ENCODE assay signal across 17 mouse cellular contexts in the genomic region with DNA sequence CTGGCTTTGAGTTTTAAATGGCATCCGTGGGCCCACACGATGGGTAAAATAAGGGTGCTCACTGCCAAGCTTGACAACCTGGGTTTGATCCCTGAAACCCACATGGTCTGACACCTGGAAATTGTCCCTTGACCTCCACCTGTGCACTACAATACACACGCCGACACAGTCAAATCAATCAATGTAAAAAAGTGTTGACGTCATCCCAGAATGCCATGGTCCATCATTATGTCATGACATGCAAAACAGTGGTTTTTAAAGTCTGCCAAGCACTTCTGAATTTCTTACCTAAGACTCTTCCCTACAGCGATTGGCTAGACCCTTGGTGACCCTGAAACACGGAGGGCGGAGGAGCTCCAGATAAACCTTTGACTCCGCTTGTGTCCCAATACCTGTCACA. TPM values are rescaled to one million over a fixed set of nuclear protein-coding genes. Genes with fewer than 3 reads are reported as not detected.
"Had no signal": no experiment of that assay in that cellular context is flagged by ENCODE, and none has a peak within 500 bp of the region (broad histone marks: within the 10 kb centered on the region; RNA-seq: fewer than 3 reads in every experiment).

No protein-coding gene starts in this region.

- H3K9ac ChIP-seq: neural tube, embryonic 13.5 days; neural tube, embryonic 15.5 days; stomach, embryonic 15.5 days had no signal

- H3K4me2 ChIP-seq: neural tube, embryonic 13.5 days; neural tube, embryonic 15.5 days; stomach, embryonic 15.5 days had no signal

- H3K36me3 ChIP-seq: neural tube, embryonic 13.5 days; neural tube, embryonic 15.5 days; stomach, embryonic 15.5 days had no signal

- H3K4me3 ChIP-seq: neural tube, embryonic 13.5 days; neural tube, embryonic 15.5 days; stomach, embryonic 15.5 days had no signal

- H3K27ac ChIP-seq: neural tube, embryonic 13.5 days; neural tube, embryonic 15.5 days; stomach, embryonic 15.5 days; stomach, postnatal 0 days had no signal

- H3K27me3 ChIP-seq: neural tube, embryonic 13.5 days; neural tube, embryonic 15.5 days; stomach, embryonic 15.5 days had no signal

- DNase-seq: retina, postnatal 1 day; right cerebral cortex, adult 18-20 months; right cerebral cortex, postnatal 14 days; right cerebral cortex, postnatal 25 days; right cerebral cortex, postnatal 4 days; spleen, adult 18-20 months; thymus, adult 18-20 months; thymus, adult 2 months; thymus, postnatal 14 days; thymus, postnatal 25 days; thymus, postnatal 36 days; thymus, postnatal 4 days had no signal

- H3K9me3 ChIP-seq: neural tube, embryonic 13.5 days; neural tube, embryonic 15.5 days; stomach, embryonic 15.5 days had no signal

- H3K4me1 ChIP-seq: neural tube, embryonic 15.5 days; stomach, embryonic 15.5 days had no signal

RNA-seq across cellular contexts. Expression of a gene that starts 23.9 kb away (rescaled TPM):
- total RNA-seq: neutrophil, adult 5-6 weeks had no signal
